Mouse (Mus musculus): ENCODE measurements around the gene Akap7.

DNA sequence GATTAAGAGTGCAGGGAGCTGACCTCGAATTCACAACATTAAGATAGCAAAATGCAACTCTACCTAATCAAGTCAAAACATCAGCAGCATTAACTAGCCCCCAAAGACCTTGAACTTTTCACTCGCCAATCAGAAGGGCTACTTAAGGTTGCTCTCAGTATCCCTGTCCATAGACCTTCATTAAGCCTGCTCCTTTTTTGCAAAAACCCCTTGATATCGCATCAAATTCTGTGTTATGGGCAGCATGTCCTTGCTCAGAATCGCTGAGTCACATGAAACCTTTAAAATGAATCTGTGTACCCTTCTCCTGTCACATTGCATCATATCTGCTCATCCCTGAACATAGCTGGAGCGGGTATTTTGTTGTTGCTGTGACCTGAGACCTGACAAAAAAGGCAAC, 149.0 kb downstream of the Akap7 start:
- TF ChIP-seq CTCF (IDR thresholded peaks at IDR 0.05; ENCODE audit: low read depth): no peak
- no peak for TF ChIP-seq EP300 (IDR thresholded peaks at IDR 0.05; ENCODE audit: low read depth)

Data from heart, postnatal 0 days (tissue).